Mouse (Mus musculus) neutrophil, adult 59 days (primary cell): Measurements from ENCODE around the gene Tcf19. TPM values are rescaled to one million over a fixed set of nuclear protein-coding genes. Genes with fewer than 3 reads are reported as not detected.

ENCODE experiments used
- total RNA-seq, 2 experiments: library from RNA; stranded (reverse); gene quantifications; 1 replicate in 1 of 2; 2 replicates in 1 of 2; pipeline ENCODE4 v1.2.4; 2023

Gene Tcf19
- 10 to 100 TPM; 33.6 to 35.3 TPM for total RNA-seq

GRCm38 (mm10) chr17:35516652-35517500 is at the start of gene Tcf19, which contains the start of gene Cchcr1:
TSS of gene Tcf19 (minus strand) at chr17:35516824.
TSS of gene Cchcr1 (plus strand) at chr17:35517100.

GRCm38 (mm10) chr17:35551881-35552414 is 35.3 kb upstream of the Tcf19 start, which contains the start of gene Cdsn:
TSS of gene Cdsn (plus strand) at chr17:35552128.

GRCm38 (mm10) chr17:35532901-35533300 is 16.3 kb upstream of the Tcf19 start, which contains the start of gene Psors1c2:
TSS of gene Psors1c2 (plus strand) at chr17:35533201.

GRCm38 (mm10) chr17:35505776-35506175 is 10.8 kb downstream of the Tcf19 start, which contains the start of gene Pou5f1:
TSS of gene Pou5f1 (plus strand) at chr17:35506018.

GRCm38 (mm10) chr17:35469842-35470751 is 46.5 kb downstream of the Tcf19 start, which contains the start of gene H2-Q10:
TSS of gene H2-Q10 (plus strand) at chr17:35470089.

Other genes with a start within 250 kb of the Tcf19 start
- 1 to 10 TPM; 5.6 to 6.6 TPM for gene H2-Q1, start 196.4 kb downstream of the Tcf19 start, total RNA-seq
- 1 to 10 TPM; 6.4 to 7.1 TPM for gene H2-Q2, start 174.6 kb downstream of the Tcf19 start, total RNA-seq
- gene H2-Q4, start 137.2 kb downstream of the Tcf19 start, total RNA-seq, result 10 to 100 TPM; 62.2 to 73.9 TPM
- 10 to 100 TPM; 12.6 to 13.8 TPM for gene H2-Q6, start 92.0 kb downstream of the Tcf19 start, total RNA-seq
- 10 to 100 TPM; 10.5 to 17.7 TPM for gene H2-Q7, start 77.7 kb downstream of the Tcf19 start, total RNA-seq
- gene H2-Q10, start 46.7 kb downstream of the Tcf19 start, total RNA-seq, result 10 to 100 TPM; 43.6 to 57.4 TPM
- 1 to 10 TPM; 2.1 TPM for gene Pou5f1, start 10.8 kb downstream of the Tcf19 start, total RNA-seq
- 10 to 100 TPM; 13.6 to 15.8 TPM for gene Cchcr1, start 276 bp upstream of the Tcf19 start, total RNA-seq
- not detected for gene Psors1c2, start 16.4 kb upstream of the Tcf19 start, total RNA-seq
- gene Cdsn, start 35.3 kb upstream of the Tcf19 start, total RNA-seq, result not detected
- gene 2300002M23Rik, start 50.6 kb upstream of the Tcf19 start, total RNA-seq, result not detected
- not detected for gene Sfta2, start 84.7 kb upstream of the Tcf19 start, total RNA-seq
- not detected for gene Gm9573, start 109.8 kb upstream of the Tcf19 start, total RNA-seq
- gene Mucl3, start 126.9 kb upstream of the Tcf19 start, total RNA-seq, result not detected
- 10 to 100 TPM in 1 of 2 experiments, 1 to 10 TPM in 1; 7.2 to 11.6 TPM for gene Vars2, start 150.8 kb upstream of the Tcf19 start, total RNA-seq
- 1 to 10 TPM; 6.5 to 9.4 TPM for gene Gtf2h4, start 156.9 kb upstream of the Tcf19 start, total RNA-seq
- gene Ddr1, start 187.8 kb upstream of the Tcf19 start, total RNA-seq, result under 1 TPM; 0.31 to 0.51 TPM